Mouse (Mus musculus) adrenal gland (tissue): ENCODE results near the gene Plet1.

Experiments used
- intact Hi-C: fragments of 180-260 bp; cut with DNase I; formaldehyde crosslinking; loops from one replicate; pipeline ENCODE4 v1.15.1; 2025

Gene Plet1

GRCm38 (mm10) chr9:50533328-50533727 lies 39.0 kb downstream of the Plet1 start:
- intact Hi-C loops = no loop called here

DNA sequence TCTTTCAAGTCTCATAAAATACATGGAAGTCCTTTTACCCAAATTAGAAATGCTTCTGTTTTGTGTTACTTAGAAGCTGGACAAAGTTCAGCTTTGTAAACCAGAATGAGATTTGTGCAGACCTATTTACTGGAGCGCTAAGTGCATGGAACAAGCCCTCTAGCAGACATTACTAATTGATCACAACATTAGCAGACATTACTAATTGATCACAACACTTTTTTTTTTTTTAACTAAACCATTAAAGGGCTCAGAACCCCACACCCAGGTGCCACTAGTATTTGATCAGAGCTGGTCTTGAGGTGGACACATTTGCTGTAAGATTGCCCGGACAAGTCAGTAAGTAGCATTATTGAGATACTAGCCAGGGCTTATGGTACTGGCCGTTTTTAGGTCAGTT lies 39.5 kb downstream of the Plet1 start:
- intact Hi-C loops = no loop called here

DNA sequence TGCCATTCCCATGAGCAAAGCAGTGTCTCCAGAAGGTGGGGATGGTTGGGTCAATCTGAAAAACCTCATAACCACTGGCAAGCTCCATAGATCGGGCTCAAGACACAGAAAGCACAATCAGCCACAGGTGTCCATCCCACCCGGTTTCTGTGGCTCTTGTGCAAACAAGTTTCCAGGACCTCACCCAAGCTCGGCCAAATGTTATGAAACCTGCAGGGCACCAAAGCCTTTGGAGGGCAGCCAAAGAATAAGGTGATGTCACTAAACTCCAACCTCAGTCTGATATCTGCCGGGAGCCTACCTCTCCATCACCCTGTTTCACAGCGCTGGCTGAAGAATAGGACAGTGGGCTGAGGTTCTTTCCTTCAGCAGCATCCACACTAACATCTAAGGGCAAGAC lies 41.6 kb downstream of the Plet1 start:
- intact Hi-C loops = no loop called here

DNA sequence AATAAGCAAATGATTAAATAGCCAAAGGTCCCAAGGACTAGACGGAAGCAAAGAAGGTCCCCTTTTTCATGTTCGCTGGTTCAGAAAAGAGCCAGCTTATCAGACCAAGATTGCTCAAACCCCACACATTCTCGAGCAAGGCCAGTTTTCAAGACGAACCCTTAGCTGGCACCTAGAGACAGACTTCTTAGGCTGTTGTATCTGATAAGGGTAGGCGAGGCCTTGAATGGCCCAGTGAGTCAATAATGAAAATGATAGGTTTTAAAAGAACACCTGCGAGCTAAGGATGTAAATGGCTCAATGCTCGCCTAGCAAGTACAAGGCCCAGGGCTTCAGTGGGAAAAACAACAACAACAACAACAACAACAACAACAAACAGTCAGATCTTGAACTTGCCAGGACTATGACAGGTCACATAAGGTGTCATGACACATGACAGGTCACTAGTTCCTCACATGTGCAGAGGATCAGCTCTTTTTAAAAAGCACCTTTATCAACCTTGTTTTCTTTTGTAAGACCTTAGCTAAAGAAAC lies 42.3 kb downstream of the Plet1 start:
- intact Hi-C loops = no loop called here

DNA sequence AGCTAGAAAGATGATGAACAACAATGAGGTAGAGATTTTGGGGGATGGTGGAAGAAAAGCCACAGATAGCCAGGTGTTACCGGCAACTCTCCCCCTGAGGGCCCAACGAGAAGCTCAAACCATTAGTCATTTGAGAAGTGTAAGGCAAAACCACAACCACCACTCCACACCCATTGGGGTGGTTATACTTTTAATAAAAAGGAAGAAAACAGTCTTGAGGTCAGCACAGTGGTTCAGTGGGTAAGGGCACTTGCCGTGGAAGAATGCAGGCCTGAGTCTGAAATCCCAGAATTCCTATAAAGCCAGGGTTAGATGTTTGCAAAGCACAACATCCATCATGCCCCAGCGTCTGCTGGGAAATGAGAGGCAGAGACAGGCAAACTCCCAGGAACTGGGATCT lies 43.0 kb downstream of the Plet1 start:
- intact Hi-C loops = no loop called here

DNA sequence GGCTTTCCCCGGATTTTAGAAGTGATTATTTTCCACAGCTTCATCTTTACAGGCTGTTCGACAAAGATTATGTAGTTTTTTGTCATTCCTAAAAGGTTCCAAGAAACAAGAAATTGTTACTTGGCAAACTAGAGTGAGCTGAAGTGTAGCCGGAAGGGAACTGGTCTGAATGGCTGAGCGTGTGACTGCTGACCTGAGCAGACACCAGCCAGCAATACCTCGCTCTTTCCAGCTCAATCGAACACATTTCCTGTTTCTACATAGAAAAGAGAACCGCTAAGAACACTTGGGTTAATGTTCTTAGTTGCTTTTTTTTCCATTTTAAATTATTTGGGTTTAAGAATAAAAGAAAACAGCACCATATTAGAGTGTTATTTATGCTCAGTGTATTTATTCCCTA lies 45.8 kb downstream of the Plet1 start:
- intact Hi-C loops = no loop called here

- intact Hi-C loops = no loop called here
Observed at GRCm38 (mm10) chr9:50542401-50542800, 48.1 kb downstream of the Plet1 start.

GRCm38 (mm10) chr9:50547859-50548478 lies 53.6 kb downstream of the Plet1 start:
- intact Hi-C loops = no loop called here

- intact Hi-C loops = no loop called here
Observed at GRCm38 (mm10) chr9:50548936-50549335, 54.6 kb downstream of the Plet1 start.

- intact Hi-C loops = no loop called here
Observed at GRCm38 (mm10) chr9:50552206-50552605, 57.9 kb downstream of the Plet1 start.

DNA sequence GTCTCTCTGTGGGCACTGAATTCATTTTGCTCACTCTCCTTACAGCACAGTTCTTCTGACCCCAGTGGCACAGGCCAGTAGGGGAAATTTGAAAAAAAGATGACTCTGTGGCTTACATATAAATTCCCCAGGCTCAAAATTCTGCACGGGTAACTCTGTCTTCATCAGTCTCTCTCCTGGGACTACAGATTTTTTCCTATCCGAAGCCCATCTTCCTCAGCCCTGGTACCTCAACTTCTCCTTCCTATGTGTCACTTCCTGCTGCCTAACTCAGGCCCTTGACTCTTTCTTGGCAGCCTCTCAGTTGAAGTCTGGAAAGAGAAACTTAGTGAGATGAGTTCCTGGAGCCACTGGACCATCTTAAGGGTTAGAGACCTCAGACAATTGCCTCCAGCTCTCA lies 59.2 kb downstream of the Plet1 start:
- intact Hi-C loops = no loop called here

DNA sequence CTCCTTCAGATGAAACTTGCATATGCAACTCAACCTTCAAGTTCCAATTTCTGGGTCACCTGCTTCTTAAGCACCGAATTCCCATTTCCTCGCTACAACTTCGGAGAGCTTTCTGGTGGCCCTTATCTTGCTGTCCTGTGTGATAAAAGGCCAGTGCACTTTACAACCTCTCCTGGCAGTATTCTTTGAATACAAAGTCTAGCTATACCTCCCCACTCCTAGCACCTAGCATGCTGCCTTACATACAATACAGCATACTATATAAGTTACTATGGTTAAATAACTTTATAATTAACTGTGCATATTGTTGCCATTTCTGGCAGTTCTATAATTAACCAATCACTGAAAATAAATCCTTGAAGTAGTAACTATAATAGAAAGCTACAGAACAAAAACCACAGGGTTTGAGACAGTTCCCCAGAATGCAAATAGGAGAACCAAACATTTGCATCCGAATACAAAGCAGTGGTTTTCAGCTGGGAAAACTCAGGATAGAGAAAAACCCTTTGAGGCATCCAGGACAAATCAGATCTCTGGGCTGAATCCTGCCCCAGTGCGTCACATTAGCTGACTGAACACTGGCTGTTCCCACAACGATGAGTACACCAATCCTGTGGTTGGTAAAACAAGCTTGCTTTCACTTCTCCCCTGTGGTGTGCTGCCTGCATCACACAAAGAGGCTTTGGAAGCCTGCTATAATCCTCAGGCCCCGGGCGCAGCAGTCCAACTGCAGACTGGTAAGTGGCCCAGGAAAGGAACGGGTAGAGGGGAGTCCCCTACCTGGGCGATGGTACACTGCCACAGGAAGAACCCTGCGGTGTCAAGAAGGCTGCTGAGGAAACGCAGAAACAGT lies 60.1 kb downstream of the Plet1 start, which contains the start of gene Il18:
Gene Il18, plus strand, starts transcription at position 587 of the 853 bp plus-strand sequence.
- intact Hi-C loops = no loop called here

GRCm38 (mm10) chr9:50555094-50555446 lies 60.7 kb downstream of the Plet1 start, which contains the start of gene Bco2:
Gene Bco2, minus strand, starts transcription at chr9:50555181.
- intact Hi-C loops = no loop called here
